Mouse (Mus musculus) neural tube, embryonic 13.5 days (tissue): ENCODE data around the gene Rxfp4. TPM values are rescaled to one million over a fixed set of nuclear protein-coding genes. Genes with fewer than 3 reads are reported as not detected.

ENCODE experiments used
- polyA plus RNA-seq: library from polyadenylated mRNA; unstranded; fragments of >200 nt; fragmentation: Nextera tagmentation; extraction: Ambion mirVana; gene quantifications from 2 replicates; pipeline ENCODE4 v1.2.1, GENCODE M21; 2015

The Rxfp4 gene
- polyA plus RNA-seq, 1 experiment from 2014 or later: not detected

Other genes with a start within 250 kb of the Rxfp4 start
- gene Pmf1, start 242.8 kb downstream of the Rxfp4 start, polyA plus RNA-seq: 31.6 and 33.5 TPM in 2 replicates
- 30.4 and 31.1 TPM in 2 replicates for gene Slc25a44, start 228.0 kb downstream of the Rxfp4 start, polyA plus RNA-seq
- 19.7 and 21.8 TPM in 2 replicates for gene Sema4a, start 192.0 kb downstream of the Rxfp4 start, polyA plus RNA-seq
- gene Lmna, start 143.2 kb downstream of the Rxfp4 start, polyA plus RNA-seq: 41.9 and 45.3 TPM in 2 replicates
- 32.5 and 33.7 TPM in 2 replicates for gene Mex3a, start 120.7 kb downstream of the Rxfp4 start, polyA plus RNA-seq
- not detected in 2 replicates for gene Rab25, start 104.8 kb downstream of the Rxfp4 start, polyA plus RNA-seq
- gene Lamtor2, start 100.1 kb downstream of the Rxfp4 start, polyA plus RNA-seq: 161 and 170 TPM in 2 replicates
- gene Ubqln4, start 99.4 kb downstream of the Rxfp4 start, polyA plus RNA-seq: 38.4 and 40.6 TPM in 2 replicates
- 157 and 164 TPM in 2 replicates for gene Ssr2, start 77.3 kb downstream of the Rxfp4 start, polyA plus RNA-seq
- gene Arhgef2, start 47.2 kb downstream of the Rxfp4 start, polyA plus RNA-seq: 146 and 157 TPM in 2 replicates
- gene Khdc4, start 32.7 kb upstream of the Rxfp4 start, polyA plus RNA-seq: 95.0 and 104 TPM in 2 replicates
- gene Rit1, start 63.7 kb upstream of the Rxfp4 start, polyA plus RNA-seq: 60.7 and 65.0 TPM in 2 replicates
- gene Syt11, start 122.0 kb upstream of the Rxfp4 start, polyA plus RNA-seq: 234 and 259 TPM in 2 replicates
- 11.5 and 12.3 TPM in 2 replicates for gene Gon4l, start 182.1 kb upstream of the Rxfp4 start, polyA plus RNA-seq